Mouse (Mus musculus) MEL (cell line): ENCODE results near the gene Ttc29. TPM values are rescaled to one million over a fixed set of nuclear protein-coding genes. Genes with fewer than 3 reads are reported as not detected.

Experiments used
- DNase-seq: peaks from one replicate; pipeline ENCODE4 v3.0.0; 2011; ENCODE audit warnings: low read depth, low spot score
- H3K27ac ChIP-seq: 2 replicates; pipeline ENCODE4 v1.5.1; 2012; ENCODE audit warnings: low read depth, mild to moderate bottlenecking, control low read depth, low read length, moderate library complexity; ENCODE audit not compliant: control insufficient read depth
- H3K27me3 ChIP-seq, 2 experiments: fragments of 150-350 bp in 1 of 2; sonication (generic) in 1 of 2; 2 replicates each; pipeline ENCODE4 v1.6.1; 2012; ENCODE audit warnings: low read length in 2 of 2, mild to moderate bottlenecking in 2 of 2, improper control_type of control experiment in 1 of 2, moderate library complexity in 1 of 2; ENCODE audit not compliant: insufficient read depth in 2 of 2, control insufficient read depth in 1 of 2
- H3K36me3 ChIP-seq, 2 experiments: 2 replicates each; pipeline ENCODE4 v1.6.1; 2012 to 2014; ENCODE audit warnings: low read length in 2 of 2, improper control_type of control experiment in 1 of 2, inconsistent platforms in 1 of 2, mild to moderate bottlenecking in 1 of 2; ENCODE audit not compliant: insufficient read depth in 2 of 2, control insufficient read depth in 1 of 2
- H3K4me1 ChIP-seq, 2 experiments: fragments of 150-350 bp in 1 of 2; sonication (generic) in 1 of 2; 2 replicates each; pipeline ENCODE4 v1.6.1; 2012; ENCODE audit warnings: low read length in 2 of 2, improper control_type of control experiment in 1 of 2, mild to moderate bottlenecking in 1 of 2; ENCODE audit not compliant: insufficient read depth in 2 of 2, control insufficient read depth in 1 of 2
- H3K4me3 ChIP-seq, 2 experiments: fragments of 150-350 bp in 1 of 2; sonication (generic) in 1 of 2; 2 replicates each; pipeline ENCODE4 v1.5.1; 2012; ENCODE audit warnings: low read depth in 2 of 2, low read length in 2 of 2, mild to moderate bottlenecking in 2 of 2, moderate library complexity in 2 of 2, control low read depth in 1 of 2, improper control_type of control experiment in 1 of 2; ENCODE audit not compliant: control insufficient read depth in 1 of 2, insufficient read depth in 1 of 2
- H3K79me2 ChIP-seq: 2 replicates; pipeline ENCODE4 v1.6.1; 2012; ENCODE audit warnings: mild to moderate bottlenecking, low read length, moderate library complexity; ENCODE audit not compliant: control insufficient read depth, poor library complexity, insufficient read depth
- H3K9ac ChIP-seq: 2 replicates; pipeline ENCODE4 v1.6.1; 2012; ENCODE audit warnings: low read depth, mild to moderate bottlenecking, control low read depth, low read length, moderate library complexity; ENCODE audit not compliant: control insufficient read depth, poor library complexity, severe bottlenecking
- H3K9me3 ChIP-seq: fragments of 150-350 bp; sonication (generic); replicated peaks from 2 replicates; pipeline ENCODE4 v1.6.1; 2012; ENCODE audit warnings: mild to moderate bottlenecking, low read length, improper control_type of control experiment, moderate library complexity; ENCODE audit not compliant: insufficient read depth
- BHLHE40 ChIP-seq: IDR thresholded peaks from 2 replicates; pipeline ENCODE4 v1.6.1; 2012; ENCODE audit warnings: low read depth, mild to moderate bottlenecking, inconsistent platforms, low read length, improper control_type of control experiment, borderline replicate concordance
- ELF1 ChIP-seq: IDR thresholded peaks from 2 replicates; pipeline ENCODE4 v1.6.1; 2014; ENCODE audit warnings: low read depth, mild to moderate bottlenecking, inconsistent platforms, low read length, improper control_type of control experiment, moderate library complexity
- ETS1 ChIP-seq: IDR thresholded peaks from 2 replicates; pipeline ENCODE4 v1.6.1; 2012; ENCODE audit warnings: low read depth, mild to moderate bottlenecking, inconsistent platforms, low read length, improper control_type of control experiment, moderate library complexity
- GABPA ChIP-seq: IDR thresholded peaks from 2 replicates; pipeline ENCODE4 v1.6.1; 2012; ENCODE audit warnings: low read depth, mild to moderate bottlenecking, inconsistent platforms, low read length, improper control_type of control experiment, moderate library complexity
- GATA1 ChIP-seq: IDR thresholded peaks from 2 replicates; pipeline ENCODE4 v1.6.1; 2011; ENCODE audit warnings: low read depth, low read length, improper control_type of control experiment
- HCFC1 ChIP-seq: IDR thresholded peaks from 2 replicates; pipeline ENCODE4 v1.6.1; 2012; ENCODE audit warnings: low read depth, mild to moderate bottlenecking, inconsistent platforms, low read length, improper control_type of control experiment, moderate library complexity
- JUND ChIP-seq: IDR thresholded peaks from 2 replicates; pipeline ENCODE4 v1.6.1; 2011; ENCODE audit warnings: low read depth, mild to moderate bottlenecking, improper control_type of control experiment, low read length
- MAFK ChIP-seq: IDR thresholded peaks from 2 replicates; pipeline ENCODE4 v1.6.1; 2011; ENCODE audit warnings: low read depth, mild to moderate bottlenecking, low read length, improper control_type of control experiment, borderline replicate concordance
- MAZ ChIP-seq: IDR thresholded peaks from 2 replicates; pipeline ENCODE4 v1.6.1; 2012; ENCODE audit warnings: low read depth, mild to moderate bottlenecking, inconsistent platforms, low read length, improper control_type of control experiment
- MYC ChIP-seq: IDR thresholded peaks from 2 replicates; pipeline ENCODE4 v1.6.1; 2011; ENCODE audit warnings: low read depth, mild to moderate bottlenecking, low read length, improper control_type of control experiment, moderate library complexity
- NELFE ChIP-seq: IDR thresholded peaks from 2 replicates; pipeline ENCODE4 v1.6.1; 2011; ENCODE audit warnings: low read depth, low read length, improper control_type of control experiment
- NRF1 ChIP-seq: IDR thresholded peaks from 2 replicates; pipeline ENCODE4 v1.6.1; 2014; ENCODE audit warnings: low read depth, mild to moderate bottlenecking, inconsistent platforms, low read length, improper control_type of control experiment, moderate library complexity; ENCODE audit not compliant: poor library complexity, insufficient read depth, severe bottlenecking
- POLR2AphosphoS5 ChIP-seq: IDR thresholded peaks from 2 replicates; pipeline ENCODE4 v1.6.1; 2012; ENCODE audit warnings: low read depth, borderline replicate concordance, mild to moderate bottlenecking, inconsistent platforms, low read length, moderate library complexity, mixed read lengths
- RAD21 ChIP-seq: IDR thresholded peaks from 2 replicates; pipeline ENCODE4 v1.6.1; 2011; ENCODE audit warnings: mild to moderate bottlenecking, low read depth, low read length, improper control_type of control experiment
- SMC3 ChIP-seq: IDR thresholded peaks from 2 replicates; pipeline ENCODE4 v1.6.1; 2011; ENCODE audit warnings: low read depth, low read length, improper control_type of control experiment
- TBP ChIP-seq: IDR thresholded peaks from 2 replicates; pipeline ENCODE4 v1.8.0; 2011; ENCODE audit warnings: low read depth, low read length, improper control_type of control experiment
- TCF12 ChIP-seq: IDR thresholded peaks from 2 replicates; pipeline ENCODE4 v1.6.1; 2014; ENCODE audit warnings: low read depth, mild to moderate bottlenecking, inconsistent platforms, low read length, improper control_type of control experiment, moderate library complexity
- USF2 ChIP-seq, 2 experiments: IDR thresholded peaks; 2 replicates each; pipeline ENCODE4 v1.6.1; 2011 to 2012; ENCODE audit warnings: improper control_type of control experiment in 2 of 2, low read length in 2 of 2, borderline replicate concordance in 1 of 2, inconsistent platforms in 1 of 2, low read depth in 1 of 2, mild to moderate bottlenecking in 1 of 2; ENCODE audit not compliant: insufficient read depth in 1 of 2
- ZMIZ1 ChIP-seq: IDR thresholded peaks from 2 replicates; pipeline ENCODE4 v1.6.1; 2012; ENCODE audit warnings: low read depth, mild to moderate bottlenecking, inconsistent platforms, low read length, improper control_type of control experiment, moderate library complexity
- ZNF384 ChIP-seq: IDR thresholded peaks from 2 replicates; pipeline ENCODE4 v1.6.1; 2012; ENCODE audit warnings: low read depth, mild to moderate bottlenecking, inconsistent platforms, low read length, improper control_type of control experiment
- polyA plus RNA-seq, 2 experiments: library from polyadenylated mRNA; stranded (reverse) in 1 of 2; unstranded in 1 of 2; fragments of >175 nt in 1 of 2; fragments of >200 nt in 1 of 2; gene quantifications; 2 replicates each; pipeline versions ENCODE4 v1.2.1 to v1.2.4; 2012; ENCODE audit warnings: low replicate concordance in 2 of 2, low read depth in 1 of 2; ENCODE audit not compliant: insufficient read length in 2 of 2, insufficient read depth in 1 of 2, missing spikeins in 1 of 2
- total RNA-seq: library from RNA; depleted of rRNA; stranded (reverse); fragments of 300-350 nt; gene quantifications from 2 replicates; pipeline ENCODE4 v1.2.3, GENCODE M21; 2012

Gene Ttc29
- total and polyA plus RNA-seq, 3 experiments, result not detected

- no peaks in the 10 kb centered on the region for H3K9me3 ChIP-seq
- H3K9ac ChIP-seq, result no peak overlapping the region
- no peaks in the 10 kb centered on the region; a peak in 1 of 4 replicates for H3K27me3 ChIP-seq
- no peaks in the 10 kb centered on the region for H3K36me3 ChIP-seq
- H3K4me1 ChIP-seq, result no peaks in the 10 kb centered on the region
- DNase-seq, result no peak
- H3K4me3 ChIP-seq, result no peak overlapping the region
- TF ChIP-seq POLR2AphosphoS5 (no peak), MYC (no peak)
- no peak overlapping the region for H3K27ac ChIP-seq
- no peaks in the 10 kb centered on the region for H3K79me2 ChIP-seq
Observed at GRCm38 (mm10) chr8:78267894-78268411, 54.9 kb downstream of the Ttc29 start.

DNA sequence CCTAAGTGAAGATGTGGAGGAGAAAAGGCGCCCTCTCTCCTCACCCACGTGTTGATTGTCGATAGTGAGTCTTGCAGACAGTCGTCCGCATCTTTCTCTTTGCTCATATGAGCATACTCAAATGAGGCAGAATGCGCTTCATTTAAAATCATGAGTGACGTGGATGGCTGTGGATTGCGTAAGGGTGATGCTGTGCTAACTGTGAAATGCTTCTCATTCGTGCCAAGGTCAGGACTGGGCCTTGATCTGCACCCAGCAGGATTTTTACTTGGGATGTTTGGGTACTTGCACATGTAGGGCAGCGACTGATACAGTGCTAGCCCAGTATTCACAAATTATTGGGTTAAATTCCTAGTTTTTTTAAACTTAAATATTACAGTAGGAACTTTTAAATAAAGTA is 56.2 kb downstream of the Ttc29 start:
- DNase-seq, result no peak
- Histone ChIP-seq H3K9me3 (no peaks in the 10 kb centered on the region), H3K9ac (no peak overlapping the region), H3K4me3 (no peak overlapping the region), H3K4me1 (no peaks in the 10 kb centered on the region), H3K27me3 (no peaks in the 10 kb centered on the region; a peak in 1 of 4 replicates), H3K27ac (no peak overlapping the region), H3K36me3 (no peaks in the 10 kb centered on the region), H3K79me2 (no peaks in the 10 kb centered on the region)
- TF ChIP-seq ELF1 (no peak), BHLHE40 (no peak), SMC3 (no peak), HCFC1 (no peak), GATA1 (no peak), TBP (no peak), GABPA (no peak), USF2 (IDR thresholded peaks at IDR 0.05; ENCODE audit: borderline replicate concordance in 1 of 2, insufficient read depth in 1 of 2, low read depth in 1 of 2, low read length in 2 of 2) (no peak)

DNA sequence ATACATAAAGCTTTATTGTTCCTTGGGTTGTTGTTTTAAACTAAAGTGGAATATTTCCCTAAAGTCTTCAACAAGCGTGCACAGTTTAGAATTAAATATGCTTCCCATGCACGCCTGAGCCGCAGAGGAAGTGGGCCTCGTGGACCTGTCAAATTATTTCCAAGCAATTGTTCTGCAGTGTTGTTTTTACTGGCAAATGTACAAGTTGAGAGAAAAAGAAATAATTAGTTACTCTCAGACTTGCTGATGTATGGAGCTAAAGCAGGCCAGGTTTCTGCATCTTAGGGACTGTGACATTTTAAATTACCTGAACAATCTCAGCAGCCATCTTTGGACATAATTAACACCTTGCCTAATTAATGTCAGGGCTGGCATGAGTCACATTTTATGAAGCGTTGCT is 58.3 kb downstream of the Ttc29 start:
- Histone ChIP-seq H3K4me3 (no peak overlapping the region), H3K4me1 (no peaks in the 10 kb centered on the region), H3K9me3 (no peaks in the 10 kb centered on the region), H3K36me3 (no peaks in the 10 kb centered on the region), H3K27ac (no peak overlapping the region), H3K27me3 (no peaks in the 10 kb centered on the region; a peak in 1 of 4 replicates), H3K9ac (no peak overlapping the region), H3K79me2 (no peaks in the 10 kb centered on the region)
- DNase-seq, result no peak
- TF ChIP-seq ZNF384 (no peak), TCF12 (no peak), ZMIZ1 (no peak), NRF1 (no peak), MAZ (no peak), ETS1 (no peak), MAFK (no peak), JUND (no peak), RAD21 (no peak), NELFE (no peak)
